Mouse (Mus musculus) liver, embryonic 16.5 days (tissue): ENCODE measurements around the gene Man2a1. TPM values are rescaled to one million over a fixed set of nuclear protein-coding genes. Genes with fewer than 3 reads are reported as not detected.
A peak's percentile ranks its signal among the peaks of the same experiment; 100 is the strongest.

ENCODE experiments used
- ATAC-seq: fragments of 200-750 bp; cut with Nextera tagmentation; 2 replicates; pipeline ENCODE4 v1.8.0; 2017; ENCODE audit warnings: low read depth, mild to moderate bottlenecking, moderate number of reproducible peaks, moderate library complexity
- H3K27ac ChIP-seq: fragments of 300-500 bp; sonication (generic); 2 replicates; pipeline ENCODE4 v1.5.1; 2014; ENCODE audit warnings: mild to moderate bottlenecking, low read length
- H3K27me3 ChIP-seq: fragments of 300-500 bp; sonication (generic); 2 replicates; pipeline ENCODE4 v1.6.1; 2014; ENCODE audit warnings: low read depth, low read length, mixed read lengths; ENCODE audit not compliant: control insufficient read depth, insufficient read depth
- H3K36me3 ChIP-seq: fragments of 300-500 bp; sonication (generic); 2 replicates; pipeline ENCODE4 v1.6.1; 2014; ENCODE audit warnings: mild to moderate bottlenecking; ENCODE audit not compliant: control insufficient read depth, insufficient read depth
- H3K4me1 ChIP-seq: fragments of 300-500 bp; sonication (generic); 2 replicates; pipeline ENCODE4 v1.6.1; 2014; ENCODE audit warnings: low read depth, low read length, mixed read lengths; ENCODE audit not compliant: control insufficient read depth
- H3K4me2 ChIP-seq: fragments of 300-500 bp; sonication (generic); 2 replicates; pipeline ENCODE4 v1.6.1; 2014; ENCODE audit warnings: low read depth, low read length, mixed read lengths
- H3K4me3 ChIP-seq: fragments of 300-500 bp; sonication (generic); 2 replicates; pipeline ENCODE4 v1.5.1; 2014; ENCODE audit warnings: low read depth, mild to moderate bottlenecking, low read length
- H3K9ac ChIP-seq: fragments of 300-500 bp; sonication (generic); 2 replicates; pipeline ENCODE4 v1.6.1; 2014; ENCODE audit warnings: low read depth, low read length
- H3K9me3 ChIP-seq: fragments of 300-500 bp; sonication (generic); replicated peaks from 2 replicates; pipeline ENCODE4 v1.6.1; 2016; ENCODE audit warnings: low read length; ENCODE audit not compliant: control insufficient read depth
- WGBS: fragments of 180-500 bp; shearing (Covaris S2); extraction: QIAGEN DNeasy Blood & Tissue Kit; methylation state at CpG from one replicate; pipeline ENCODE4 v1.1.7; 2014; ENCODE audit not compliant: insufficient replicate concordance; 5-methylcytosine and 5-hydroxymethylcytosine counted together
- polyA plus RNA-seq: library from polyadenylated mRNA; unstranded; fragments of >200 nt; fragmentation: Nextera tagmentation; extraction: Ambion mirVana; gene quantifications from 2 replicates; pipeline ENCODE4 v1.2.1, GENCODE M21; 2015

Man2a1 gene
- polyA plus RNA-seq, 1 experiment from 2014 or later: 6.3 TPM

DNA sequence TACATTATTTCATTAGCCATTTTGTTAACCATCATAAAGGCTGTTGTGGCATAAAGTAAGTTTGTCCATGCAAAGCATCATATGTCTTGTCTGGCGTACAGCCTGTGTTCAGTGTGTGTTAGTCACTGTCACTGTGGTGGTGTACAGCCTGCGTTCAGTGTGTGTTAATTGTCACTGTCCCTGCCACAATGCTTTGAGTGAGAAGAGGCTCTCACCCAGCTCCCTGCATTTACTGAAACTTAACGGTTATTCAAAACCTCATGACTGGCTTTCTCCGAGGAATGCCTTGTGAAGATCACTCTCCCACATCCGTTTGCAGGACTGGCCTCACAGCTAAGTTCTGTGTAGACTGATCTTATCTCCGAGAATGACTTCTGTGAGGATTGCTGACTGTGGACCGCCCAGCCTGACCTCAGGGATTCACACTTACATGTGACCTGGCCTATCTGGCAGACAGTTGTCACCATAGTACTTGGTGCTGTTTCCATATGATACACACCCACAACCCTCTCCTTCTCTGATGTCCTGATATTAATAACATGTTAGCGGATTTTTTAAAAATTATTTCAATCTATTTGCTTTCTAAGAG is 146.2 kb downstream of the Man2a1 start:
- WGBS: 45% methylated on average over 8 of the region's 8 CpGs
- 0 out of 2 replicates have a peak, but pooled peaks have one; percentile 42 for ATAC-seq
- no peak overlapping the region for H3K4me3 ChIP-seq
- H3K9me3 ChIP-seq: no peaks in the 10 kb centered on the region; the same call in 1 of the 2 replicates
- H3K27me3 ChIP-seq: no peaks in the 10 kb centered on the region
- no peak overlapping the region for H3K4me2 ChIP-seq
- H3K9ac ChIP-seq: no peak overlapping the region
- H3K4me1 ChIP-seq: no peaks in the 10 kb centered on the region; the same call in none of the 2 replicates
- H3K27ac ChIP-seq: no peak overlapping the region
- H3K36me3 ChIP-seq: peaks cover 11% of the 10 kb centered on the region

DNA sequence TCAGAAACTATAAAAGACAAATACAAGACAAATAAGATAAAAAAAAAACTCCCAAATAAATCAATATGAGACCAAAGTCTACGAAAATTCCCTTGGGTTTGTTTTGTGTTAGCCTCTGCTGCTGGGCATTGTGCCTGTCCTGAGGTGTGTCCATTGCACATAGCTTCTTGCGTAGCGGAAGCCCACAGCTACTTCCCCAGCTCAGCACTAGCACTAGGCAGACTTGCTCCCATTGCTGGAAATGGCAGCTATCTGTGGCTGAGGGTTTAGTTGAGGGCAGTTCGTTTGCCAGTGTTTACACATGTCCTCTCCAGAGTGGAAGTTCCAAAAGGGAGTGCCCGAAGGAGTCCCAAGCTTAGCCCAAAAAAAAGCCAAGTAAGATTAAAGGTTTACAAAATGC is 146.9 kb downstream of the Man2a1 start:
- H3K4me2 ChIP-seq: no peak overlapping the region
- H3K9ac ChIP-seq: no peak overlapping the region
- H3K4me1 ChIP-seq: no peaks in the 10 kb centered on the region; the same call in none of the 2 replicates
- no peaks in the 10 kb centered on the region for H3K27me3 ChIP-seq
- 63% methylated on average over 5 of the region's 5 CpGs for WGBS
- no peak overlapping the region for H3K27ac ChIP-seq
- peak; percentile 41 for ATAC-seq
- H3K4me3 ChIP-seq: no peak overlapping the region
- H3K9me3 ChIP-seq: no peaks in the 10 kb centered on the region; the same call in 1 of the 2 replicates
- peaks cover 11% of the 10 kb centered on the region for H3K36me3 ChIP-seq

DNA sequence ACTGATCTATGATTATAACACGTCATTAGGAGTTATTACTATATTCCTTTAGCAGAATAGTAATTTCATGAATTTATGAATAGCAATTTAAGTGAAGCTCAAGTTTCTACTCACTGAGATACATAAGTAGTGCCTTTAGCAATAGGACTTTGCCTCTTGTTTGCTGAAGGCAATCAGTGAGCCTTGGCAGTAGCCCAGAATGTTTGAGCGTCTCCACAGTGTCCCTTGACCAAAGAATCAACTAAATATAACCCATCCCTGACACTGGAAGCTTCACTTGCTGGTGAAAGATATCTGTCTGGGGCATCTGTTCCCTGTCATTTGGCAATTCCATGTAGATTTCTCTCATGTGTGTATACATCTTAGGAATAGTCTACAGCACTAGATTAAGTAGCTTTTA is 147.6 kb downstream of the Man2a1 start:
- Histone ChIP-seq H3K27me3 (no peaks in the 10 kb centered on the region), H3K4me2 (no peak overlapping the region), H3K27ac (no peak overlapping the region), H3K9ac (no peak overlapping the region), H3K9me3 (no peaks in the 10 kb centered on the region; the same call in 1 of the 2 replicates), H3K4me1 (no peaks in the 10 kb centered on the region; the same call in none of the 2 replicates), H3K36me3 (peaks cover 11% of the 10 kb centered on the region), H3K4me3 (no peak overlapping the region)
- ATAC-seq: peak; percentile 51; the same call in 1 of the 2 replicates
- 47% methylated on average over 2 of the region's 2 CpGs for WGBS

DNA sequence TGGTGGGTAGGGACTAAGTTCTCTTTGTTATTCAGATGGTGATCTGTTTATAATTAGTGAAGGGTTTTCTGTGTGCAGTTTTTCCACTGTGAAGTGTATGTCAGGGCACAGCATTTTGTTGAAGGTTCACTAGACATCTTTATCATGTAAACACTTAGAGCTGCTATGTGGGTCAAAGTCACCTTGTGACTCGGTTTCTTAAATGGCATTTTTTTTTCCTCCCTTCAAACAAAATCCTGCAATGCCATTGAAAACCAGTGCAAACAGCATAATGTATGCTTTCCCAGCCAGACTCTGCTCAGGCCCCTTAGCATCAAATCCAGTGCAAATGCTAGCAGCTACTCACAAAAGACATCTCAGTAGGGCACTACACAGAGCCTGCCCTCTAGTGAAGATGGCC is 148.6 kb downstream of the Man2a1 start:
- no peak for ATAC-seq
- H3K4me2 ChIP-seq: no peak overlapping the region
- H3K4me3 ChIP-seq: no peak overlapping the region
- 50% methylated on average over 1 of the region's 1 CpGs for WGBS
- no peaks in the 10 kb centered on the region for H3K27me3 ChIP-seq
- H3K27ac ChIP-seq: no peak overlapping the region
- H3K9me3 ChIP-seq: no peaks in the 10 kb centered on the region; the same call in 1 of the 2 replicates
- peaks cover 11% of the 10 kb centered on the region for H3K36me3 ChIP-seq
- no peak overlapping the region for H3K9ac ChIP-seq
- no peaks in the 10 kb centered on the region; the same call in none of the 2 replicates for H3K4me1 ChIP-seq

DNA sequence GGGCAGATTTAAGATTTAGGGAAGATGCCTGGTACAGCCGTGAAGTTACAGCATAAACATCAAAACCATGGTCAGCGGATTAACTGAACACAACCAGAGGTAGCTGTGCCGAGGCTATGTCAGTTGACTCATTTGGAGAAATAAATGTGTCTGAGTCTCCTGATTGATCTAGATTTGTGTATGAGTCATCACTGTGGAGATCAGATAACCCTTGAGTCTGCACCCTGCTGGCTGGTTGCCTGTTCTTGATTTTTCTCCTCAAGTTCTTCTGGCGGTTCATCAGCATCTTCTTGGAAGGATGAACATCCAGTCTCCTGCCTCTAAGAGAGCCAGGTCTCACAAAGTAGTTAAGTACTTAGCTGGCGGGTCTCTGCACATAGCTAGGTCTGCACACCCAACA is 150.7 kb downstream of the Man2a1 start:
- H3K36me3 ChIP-seq: no peaks in the 10 kb centered on the region
- no peak overlapping the region for H3K4me3 ChIP-seq
- WGBS: 73% methylated on average over 5 of the region's 5 CpGs
- no peaks in the 10 kb centered on the region; the same call in none of the 2 replicates for H3K4me1 ChIP-seq
- no peaks in the 10 kb centered on the region for H3K27me3 ChIP-seq
- no peak overlapping the region for H3K4me2 ChIP-seq
- H3K27ac ChIP-seq: no peak overlapping the region
- no peaks in the 10 kb centered on the region for H3K9me3 ChIP-seq
- H3K9ac ChIP-seq: no peak overlapping the region
- no peak for ATAC-seq

DNA sequence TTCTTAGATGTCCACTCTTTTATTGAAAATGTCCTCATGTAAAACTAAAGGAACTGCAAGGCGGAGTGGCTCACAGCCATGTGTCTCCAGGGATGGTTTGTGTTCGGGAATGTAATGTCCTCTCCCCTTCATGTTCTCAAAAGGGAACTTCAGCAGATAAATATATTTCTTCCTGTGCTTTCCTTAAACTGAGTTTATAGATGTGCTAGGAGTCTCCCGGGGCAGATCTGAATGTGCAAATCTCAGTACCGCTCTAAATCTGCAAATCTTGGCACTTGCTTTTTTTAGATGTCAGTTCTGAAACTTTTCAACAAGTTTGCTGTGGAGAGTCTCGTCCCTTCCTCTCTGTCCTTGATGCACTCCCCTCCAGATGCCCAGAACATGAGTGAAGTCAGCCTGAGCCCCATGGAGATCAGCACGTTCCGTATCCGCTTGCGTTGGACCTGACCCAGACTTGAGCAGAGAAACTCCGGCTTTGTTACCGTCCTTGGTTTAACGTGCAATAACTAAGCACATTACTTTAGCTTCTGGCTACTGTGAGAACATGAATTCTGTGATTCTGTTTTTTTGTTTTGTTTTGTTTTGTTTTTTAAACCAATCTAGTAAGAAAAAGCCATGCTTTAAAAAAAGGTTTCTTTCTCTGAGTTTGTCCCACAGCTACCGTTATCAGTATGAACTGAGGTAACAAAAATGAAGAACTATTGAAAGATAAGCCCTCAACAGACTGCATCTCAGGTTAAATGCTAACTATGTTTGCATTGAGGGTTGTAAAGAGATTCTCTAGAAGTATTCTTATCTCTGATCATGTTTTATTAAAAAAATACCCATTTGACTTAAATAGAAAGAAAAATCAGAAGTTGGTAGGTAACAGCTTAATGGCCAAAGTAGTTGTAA is 151.8 kb downstream of the Man2a1 start:
- WGBS: 82% methylated on average over 13 of the region's 13 CpGs
- no peak overlapping the region for H3K9ac ChIP-seq
- H3K4me1 ChIP-seq: no peaks in the 10 kb centered on the region; the same call in none of the 2 replicates
- no peaks in the 10 kb centered on the region for H3K27me3 ChIP-seq
- H3K9me3 ChIP-seq: no peaks in the 10 kb centered on the region
- no peak overlapping the region for H3K4me3 ChIP-seq
- H3K27ac ChIP-seq: no peak overlapping the region
- no peaks in the 10 kb centered on the region for H3K36me3 ChIP-seq
- no peak overlapping the region for H3K4me2 ChIP-seq
- ATAC-seq: no peak

DNA sequence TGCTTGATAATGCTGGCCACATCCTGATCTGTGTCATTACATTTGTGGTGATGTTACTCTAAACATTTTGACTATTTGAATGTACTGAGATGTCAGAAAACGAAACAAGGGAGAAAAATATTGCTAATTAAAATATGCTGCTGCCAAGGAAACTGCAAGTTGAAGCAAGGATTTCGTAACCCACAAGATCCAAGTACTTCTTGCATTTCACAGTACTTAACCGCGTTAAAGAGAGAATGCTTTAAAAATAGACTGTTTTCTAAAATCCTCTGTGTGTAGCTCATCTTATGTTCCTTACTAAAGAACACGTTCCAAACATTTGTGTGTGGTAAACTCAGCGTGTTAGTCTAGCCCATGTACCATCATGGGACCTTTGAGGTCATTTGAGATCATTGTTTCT is 153.0 kb downstream of the Man2a1 start:
- 61% methylated on average over 6 of the region's 6 CpGs for WGBS
- H3K4me1 ChIP-seq: no peaks in the 10 kb centered on the region
- H3K4me2 ChIP-seq: no peak overlapping the region
- H3K9me3 ChIP-seq: no peaks in the 10 kb centered on the region
- no peak overlapping the region for H3K4me3 ChIP-seq
- H3K27ac ChIP-seq: no peak overlapping the region; the same call in 1 of the 2 replicates
- no peaks in the 10 kb centered on the region for H3K36me3 ChIP-seq
- no peak overlapping the region for H3K9ac ChIP-seq
- ATAC-seq: no peak
- H3K27me3 ChIP-seq: no peaks in the 10 kb centered on the region

DNA sequence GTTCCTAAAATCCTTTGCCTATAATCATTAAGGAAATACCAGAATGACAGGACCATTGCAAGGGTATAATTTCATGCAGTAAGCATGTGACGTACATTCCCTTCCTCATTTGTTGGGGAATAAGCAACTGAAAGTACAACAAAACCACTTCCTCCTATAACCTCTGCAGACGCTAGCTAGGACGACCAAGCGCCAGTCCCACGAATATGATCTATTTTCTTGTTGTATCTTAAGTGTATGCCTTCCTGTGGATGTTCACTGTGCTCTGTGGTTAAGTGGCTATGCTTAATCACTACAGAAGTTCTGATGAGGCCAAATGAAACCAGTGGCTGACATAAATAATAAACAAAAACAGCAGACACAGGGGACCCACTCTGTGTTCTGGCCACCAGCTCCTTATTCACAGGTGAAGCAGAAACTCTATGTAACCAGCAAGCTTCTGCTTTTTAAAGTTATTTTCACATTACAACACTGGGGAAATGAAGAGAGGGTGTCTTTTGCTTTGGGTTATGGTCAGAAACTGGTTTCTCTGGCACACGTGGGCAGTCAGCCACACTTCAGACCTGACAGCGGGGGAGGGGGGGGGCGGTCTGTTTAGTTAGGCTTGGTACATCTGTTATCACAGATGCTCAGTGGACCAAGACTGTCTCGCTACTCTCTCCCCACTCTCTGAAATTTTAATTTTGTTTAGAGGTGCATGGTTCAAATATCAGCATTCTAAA is 153.8 kb downstream of the Man2a1 start:
- Histone ChIP-seq H3K4me2 (no peak overlapping the region), H3K27me3 (no peaks in the 10 kb centered on the region), H3K27ac (peak overlapping the region; percentile 4; the same call in 1 of the 2 replicates), H3K4me1 (no peaks in the 10 kb centered on the region), H3K9ac (no peak overlapping the region), H3K9me3 (no peaks in the 10 kb centered on the region), H3K36me3 (no peaks in the 10 kb centered on the region), H3K4me3 (no peak overlapping the region)
- ATAC-seq: peak; percentile 27; the same call in 1 of the 2 replicates
- 28% methylated on average over 9 of the region's 9 CpGs for WGBS
